Mouse (Mus musculus): ENCODE measurements around the gene Pbxip1.

Pbxip1 gene

GRCm38 (mm10) chr3:89406887-89407286, 29.6 kb upstream of the Pbxip1 start:
- in situ Hi-C loops (cut with MboI; ENCODE audit: unreplicated experiment in 2 of 2), result no loop called here

- in situ Hi-C loops (cut with MboI; ENCODE audit: unreplicated experiment in 2 of 2), result no loop called here
These were observed 28.1 kb upstream of the Pbxip1 start for GRCm38 (mm10) chr3:89408448-89408847.

GRCm38 (mm10) chr3:89409701-89410100, 26.8 kb upstream of the Pbxip1 start:
- in situ Hi-C loops (cut with MboI; ENCODE audit: unreplicated experiment in 2 of 2), result no loop called here

GRCm38 (mm10) chr3:89410864-89411263, 25.6 kb upstream of the Pbxip1 start:
- in situ Hi-C loops (cut with MboI; ENCODE audit: unreplicated experiment in 2 of 2), result no loop called here

- in situ Hi-C loops (cut with MboI; ENCODE audit: unreplicated experiment in 2 of 2), result no loop called here
These were observed 24.8 kb upstream of the Pbxip1 start, which contains the start of gene Flad1 for GRCm38 (mm10) chr3:89411490-89412393. Flad1 (minus strand) TSS chr3:89411870.

GRCm38 (mm10) chr3:89416158-89416557, 20.3 kb upstream of the Pbxip1 start:
- in situ Hi-C loops (cut with MboI; ENCODE audit: unreplicated experiment in 2 of 2), result no loop called here

GRCm38 (mm10) chr3:89417131-89417530, 19.4 kb upstream of the Pbxip1 start:
- in situ Hi-C loops (cut with MboI; ENCODE audit: unreplicated experiment in 2 of 2), result no loop called here

GRCm38 (mm10) chr3:89417840-89418169, 18.7 kb upstream of the Pbxip1 start:
- in situ Hi-C loops (cut with MboI; ENCODE audit: unreplicated experiment in 2 of 2), result no loop called here

GRCm38 (mm10) chr3:89418170-89418860, 18.2 kb upstream of the Pbxip1 start, which contains the start of the genes Cks1b and Shc1:
Cks1b (minus strand) TSS chr3:89418383.
Shc1 (plus strand) TSS chr3:89418443.
- in situ Hi-C loops (cut with MboI; ENCODE audit: unreplicated experiment in 2 of 2), result no loop called here

- in situ Hi-C loops (cut with MboI; ENCODE audit: unreplicated experiment in 2 of 2), result no loop called here
These were observed 17.6 kb upstream of the Pbxip1 start for GRCm38 (mm10) chr3:89418861-89419250.

GRCm38 (mm10) chr3:89419571-89419970, 16.9 kb upstream of the Pbxip1 start:
- in situ Hi-C loops (cut with MboI; ENCODE audit: unreplicated experiment in 2 of 2), result no loop called here

GRCm38 (mm10) chr3:89419981-89420380, 16.5 kb upstream of the Pbxip1 start:
- in situ Hi-C loops (cut with MboI; ENCODE audit: unreplicated experiment in 2 of 2), result no loop called here

- in situ Hi-C loops (cut with MboI; ENCODE audit: unreplicated experiment in 2 of 2), result no loop called here
These were observed 16.1 kb upstream of the Pbxip1 start for GRCm38 (mm10) chr3:89420421-89420820.

- in situ Hi-C loops (cut with MboI; ENCODE audit: unreplicated experiment in 2 of 2), result no loop called here
These were observed 15.3 kb upstream of the Pbxip1 start for GRCm38 (mm10) chr3:89421002-89421774.

- in situ Hi-C loops (cut with MboI; ENCODE audit: unreplicated experiment in 2 of 2), result no loop called here
These were observed 14.6 kb upstream of the Pbxip1 start for GRCm38 (mm10) chr3:89421810-89422473.

- in situ Hi-C loops (cut with MboI; ENCODE audit: unreplicated experiment in 2 of 2), result no loop called here
These were observed 13.8 kb upstream of the Pbxip1 start for GRCm38 (mm10) chr3:89422556-89423205.

- in situ Hi-C loops (cut with MboI; ENCODE audit: unreplicated experiment in 2 of 2), result no loop called here
These were observed 11.9 kb upstream of the Pbxip1 start for GRCm38 (mm10) chr3:89424416-89425140.

GRCm38 (mm10) chr3:89425141-89425525, 11.4 kb upstream of the Pbxip1 start:
- in situ Hi-C loops (cut with MboI; ENCODE audit: unreplicated experiment in 2 of 2), result no loop called here

GRCm38 (mm10) chr3:89425876-89426275, 10.6 kb upstream of the Pbxip1 start:
- in situ Hi-C loops (cut with MboI; ENCODE audit: unreplicated experiment in 2 of 2), result no loop called here
